Mouse (Mus musculus) liver, adult 2 months (tissue): ENCODE measurements at regions not wholly inside any gene's neighbourhood (a gene's known extent, or its start where the extent isn't known, plus 50 kb on each side); places are given as distances from the start of the nearest gene placed in this dataset.

ENCODE experiments used
- CTCF ChIP-seq: fragments of 200-500 bp; IDR thresholded peaks from 2 replicates; pipeline ENCODE4 v1.5.1; 2011; ENCODE audit warnings: low read depth, low read length, control low read depth
- POLR2A ChIP-seq: fragments of 200-500 bp; IDR thresholded peaks from 2 replicates; pipeline ENCODE4 v1.6.1; 2011; ENCODE audit warnings: low read length, control low read depth; ENCODE audit not compliant: insufficient read depth; ENCODE audit errors: extremely low read depth

DNA sequence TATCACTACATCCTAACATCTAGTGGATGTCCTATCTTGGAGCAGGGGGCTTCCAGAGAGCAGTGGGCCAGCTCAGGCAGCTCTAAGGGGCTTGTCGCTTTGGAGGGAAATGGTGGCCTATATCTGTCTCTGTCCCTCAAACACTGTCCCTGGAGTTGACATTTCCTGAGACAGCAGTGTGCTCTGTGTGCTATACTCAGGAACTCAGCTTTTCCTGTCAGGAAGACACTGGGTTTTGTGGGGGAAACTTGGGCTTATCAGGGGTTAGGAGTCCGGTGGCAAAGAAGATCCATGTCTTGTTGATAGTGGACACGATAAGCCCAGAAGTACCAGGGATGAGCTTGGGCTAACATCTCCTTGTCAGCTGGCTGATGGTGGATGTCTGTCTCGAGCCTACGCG lies 187.6 kb upstream of the Bmper start:
- TF ChIP-seq CTCF (no peak), POLR2A (no peak)
